In the genomic region with DNA sequence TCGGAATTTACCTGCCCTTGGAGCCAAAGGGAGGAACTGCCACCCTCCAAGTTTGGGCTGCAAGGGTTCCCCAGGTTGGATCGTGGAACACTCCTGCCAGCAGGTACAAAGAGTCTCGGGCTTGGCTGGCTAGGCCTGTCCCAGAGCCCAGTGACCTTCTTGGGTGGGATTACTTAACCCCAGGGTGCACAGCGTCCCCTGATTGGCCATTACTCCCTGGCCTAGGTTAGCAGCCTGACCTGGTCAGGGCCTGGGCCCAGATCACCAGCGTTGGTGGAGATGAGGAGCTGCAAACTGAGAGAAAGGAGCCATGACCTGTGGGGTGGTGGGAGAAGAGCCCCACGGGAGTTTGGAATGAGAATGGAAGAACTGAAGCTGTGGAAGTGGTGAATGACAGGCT, we compare ENCODE assay signal across 10 mouse cellular contexts. TPM values are rescaled to one million over a fixed set of nuclear protein-coding genes. Genes with fewer than 3 reads are reported as not detected.
DNase-seq lines count a peak whose midpoint lies in the region; ATAC-seq and TF ChIP-seq lines count a peak whose summit lies in the region.
"Had no signal": no experiment of that assay in that cellular context is flagged by ENCODE, and none has a peak within 500 bp of the region (broad histone marks: within the 10 kb centered on the region; RNA-seq: fewer than 3 reads in every experiment).

No protein-coding gene starts in this region.

- TF ChIP-seq RAD21 in MEL (IDR thresholded peaks at IDR 0.05; ENCODE audit: low read depth, low read length), result no peak

- H3K36me3 ChIP-seq in heart, embryonic 14.5 days (ENCODE audit: control insufficient read depth, insufficient read depth, low read length), result no peaks in the 10 kb centered on the region
- no peaks in the 10 kb centered on the region for H3K36me3 ChIP-seq in MEL (ENCODE audit: control insufficient read depth in 1 of 2, insufficient read depth in 2 of 2, low read length in 2 of 2)
- no peaks in the 10 kb centered on the region for H3K36me3 ChIP-seq in hindbrain, embryonic 11.5 days (ENCODE audit: control insufficient read depth, insufficient read depth, low read length)
- no peaks in the 10 kb centered on the region for H3K36me3 ChIP-seq in liver, postnatal 0 days (replicated peaks; ENCODE audit: insufficient read depth, low read length)
- H3K36me3 ChIP-seq: G1E had no signal

- H3K79me2 ChIP-seq in MEL (ENCODE audit: control insufficient read depth, insufficient read depth, low read length, poor library complexity), result no peaks in the 10 kb centered on the region; the same call in 1 of the 2 replicates

- peak; percentile 4; the same call in 1 of the 2 replicates for ATAC-seq in heart, embryonic 14.5 days (ENCODE audit: insufficient number of reproducible peaks, insufficient read depth, low FRiP score, low read depth)
- ATAC-seq in hindbrain, embryonic 11.5 days (ENCODE audit: low FRiP score), result peak; percentile 23
- peak; percentile 22 for ATAC-seq in liver, postnatal 0 days

- H3K4me3 ChIP-seq in heart, embryonic 14.5 days (ENCODE audit: control insufficient read depth in 1 of 2, insufficient read depth in 1 of 2, low read depth in 1 of 2, low read length in 2 of 2), result peak overlapping the region; percentile 74 to 81; a peak in 3 of 4 replicates
- H3K4me3 ChIP-seq in MEL (ENCODE audit: control insufficient read depth in 1 of 2, insufficient read depth in 1 of 2, low read depth in 2 of 2, low read length in 2 of 2), result peak overlapping the region; percentile 51 to 74; a peak in 3 of 4 replicates
- H3K4me3 ChIP-seq in hindbrain, embryonic 11.5 days (ENCODE audit: low read depth, low read length), result peak overlapping the region; percentile 81; the same call in 1 of the 2 replicates
- H3K4me3 ChIP-seq in liver, postnatal 0 days (ENCODE audit: low read depth, low read length), result peak overlapping the region; percentile 71; the same call in 1 of the 2 replicates

- H3K4me2 ChIP-seq in heart, embryonic 14.5 days (ENCODE audit: low read length), result peak overlapping the region; percentile 93
- H3K4me2 ChIP-seq in hindbrain, embryonic 11.5 days (replicated peaks; ENCODE audit: low read depth, low read length), result peak overlapping the region; percentile 90
- H3K4me2 ChIP-seq in liver, postnatal 0 days (ENCODE audit: low read depth, low read length), result peak overlapping the region; percentile 98

- no peak for DNase-seq in heart, adult 9 months (ENCODE audit: low spot score in 2 of 2)
- DNase-seq in MEL (ENCODE audit: low read depth, low spot score), result no peak
- DNase-seq in hindbrain, embryonic 11.5 days (ENCODE audit: low spot score), result no peak
- DNase-seq in liver, postnatal 0 days, result no peak
- DNase-seq in natural killer cell, adult 2 months (ENCODE audit: low spot score in 2 of 2), result no peak
- no peak for DNase-seq in right cerebral cortex, postnatal 10 days (ENCODE audit: low spot score in 2 of 2)
- DNase-seq in spleen, adult 12 weeks (ENCODE audit: low spot score), result no peak

- H3K9me3 ChIP-seq in heart, embryonic 14.5 days (ENCODE audit: control insufficient read depth, low read length), result no peaks in the 10 kb centered on the region
- H3K9me3 ChIP-seq in MEL (replicated peaks; ENCODE audit: insufficient read depth, low read length), result no peaks in the 10 kb centered on the region
- no peaks in the 10 kb centered on the region for H3K9me3 ChIP-seq in hindbrain, embryonic 11.5 days (ENCODE audit: control insufficient read depth, low read length)
- no peaks in the 10 kb centered on the region for H3K9me3 ChIP-seq in liver, postnatal 0 days (ENCODE audit: low read length)
- H3K9me3 ChIP-seq: G1E had no signal

- TF ChIP-seq CTCF in MEL (IDR thresholded peaks at IDR 0.05 in 2 of 3, conservative IDR thresholded peaks at IDR 0.05 in 1 of 3; ENCODE audit: control insufficient read depth in 1 of 3, insufficient read depth in 1 of 3, low read depth in 2 of 3, low read length in 3 of 3, poor library complexity in 1 of 3, severe bottlenecking in 1 of 3), result no peak
- TF ChIP-seq CTCF in liver, postnatal 0 days (IDR thresholded peaks at IDR 0.05; ENCODE audit: low read depth), result no peak

- no peaks in the 10 kb centered on the region for H3K27me3 ChIP-seq in heart, embryonic 14.5 days (ENCODE audit: control insufficient read depth, insufficient read depth, low read length)
- H3K27me3 ChIP-seq in MEL (ENCODE audit: control insufficient read depth in 1 of 2, insufficient read depth in 2 of 2, low read length in 2 of 2), result no peaks in the 10 kb centered on the region; a peak in 1 of 4 replicates
- no peaks in the 10 kb centered on the region for H3K27me3 ChIP-seq in hindbrain, embryonic 11.5 days (ENCODE audit: control insufficient read depth, insufficient read depth, low read length)
- H3K27me3 ChIP-seq in liver, postnatal 0 days (ENCODE audit: insufficient read depth, low read length), result no peaks in the 10 kb centered on the region

- peak overlapping the region; percentile 65; the same call in 1 of the 2 replicates for H3K9ac ChIP-seq in heart, embryonic 14.5 days (ENCODE audit: low read length)
- H3K9ac ChIP-seq in MEL (ENCODE audit: control insufficient read depth, low read depth, low read length, poor library complexity, severe bottlenecking), result peak overlapping the region; percentile 45
- no peak overlapping the region for H3K9ac ChIP-seq in hindbrain, embryonic 11.5 days (ENCODE audit: low read depth, low read length)
- H3K9ac ChIP-seq in liver, postnatal 0 days (replicated peaks), result peak overlapping the region; percentile 26; the same call in 1 of the 2 replicates

- no peak for TF ChIP-seq EP300 in MEL (IDR thresholded peaks at IDR 0.05; ENCODE audit: low read depth in 1 of 2, low read length in 2 of 2)
- no peak for TF ChIP-seq EP300 in liver, postnatal 0 days (IDR thresholded peaks at IDR 0.05; ENCODE audit: low read depth)

- peak overlapping the region; percentile 15 to 92; a peak in 3 of 4 replicates for H3K27ac ChIP-seq in heart, embryonic 14.5 days (replicated peaks in 1 of 2; ENCODE audit: control insufficient read depth in 1 of 2, insufficient read depth in 1 of 2, low read depth in 2 of 2, low read length in 2 of 2)
- no peak overlapping the region for H3K27ac ChIP-seq in MEL (ENCODE audit: control insufficient read depth, low read depth, low read length)
- no peak overlapping the region for H3K27ac ChIP-seq in hindbrain, embryonic 11.5 days (ENCODE audit: low read depth, low read length)
- H3K27ac ChIP-seq in liver, postnatal 0 days (ENCODE audit: low read depth), result peak overlapping the region; percentile 66
- H3K27ac ChIP-seq: macrophage had no signal

- H3K4me1 ChIP-seq in heart, embryonic 14.5 days (ENCODE audit: control insufficient read depth in 2 of 2, insufficient read depth in 2 of 2, low read length in 2 of 2), result peaks cover 28 to 54% of the 10 kb centered on the region in 2 experiments
- peaks cover 0 to 7% of the 10 kb centered on the region in 2 experiments; a peak in 3 of 4 replicates for H3K4me1 ChIP-seq in MEL (ENCODE audit: control insufficient read depth in 1 of 2, insufficient read depth in 2 of 2, low read length in 2 of 2)
- H3K4me1 ChIP-seq in hindbrain, embryonic 11.5 days (replicated peaks; ENCODE audit: control insufficient read depth, insufficient read depth, low read length), result no peaks in the 10 kb centered on the region
- peaks cover 32% of the 10 kb centered on the region for H3K4me1 ChIP-seq in liver, postnatal 0 days (ENCODE audit: insufficient read depth)

- TF ChIP-seq POLR2A in MEL (IDR thresholded peaks at IDR 0.05; ENCODE audit: control insufficient read depth in 1 of 2, insufficient read depth in 1 of 2, low read depth in 1 of 2, low read length in 2 of 2, poor library complexity in 1 of 2), result no peak

- WGBS in heart, embryonic 14.5 days, result 43% methylated on average over 6 of the region's 6 CpGs
- 34% methylated on average over 6 of the region's 6 CpGs for WGBS in hindbrain, embryonic 11.5 days
- 45% methylated on average over 6 of the region's 6 CpGs for WGBS in liver, postnatal 0 days (ENCODE audit: insufficient replicate concordance)

TF ChIP-seq in MEL, 35 proteins besides CTCF, POLR2A, EP300 and RAD21 (continues in another document):
- no peak for TF ChIP-seq SIN3A (IDR thresholded peaks at IDR 0.05; ENCODE audit: low read length)
- TF ChIP-seq NELFE (IDR thresholded peaks at IDR 0.05; ENCODE audit: low read depth, low read length), result no peak
- no peak for TF ChIP-seq TBP (IDR thresholded peaks at IDR 0.05; ENCODE audit: low read depth, low read length)
- no peak for TF ChIP-seq CHD2 (IDR thresholded peaks at IDR 0.05; ENCODE audit: low read length)
- no peak for TF ChIP-seq MYB (IDR thresholded peaks at IDR 0.05; ENCODE audit: low read depth, low read length)
- no peak for TF ChIP-seq MEF2A (IDR thresholded peaks at IDR 0.05; ENCODE audit: extremely low read depth, insufficient replicate concordance, low read depth, low read length, poor library complexity, severe bottlenecking)
- no peak for TF ChIP-seq RCOR1 (IDR thresholded peaks at IDR 0.05; ENCODE audit: low read depth, low read length)
- TF ChIP-seq ZNF384 (IDR thresholded peaks at IDR 0.05; ENCODE audit: low read depth, low read length), result no peak
- TF ChIP-seq SMC3 (IDR thresholded peaks at IDR 0.05; ENCODE audit: low read depth, low read length), result no peak
- no peak for TF ChIP-seq ELF1 (IDR thresholded peaks at IDR 0.05; ENCODE audit: low read depth, low read length)
- no peak for TF ChIP-seq MAX (IDR thresholded peaks at IDR 0.05; ENCODE audit: low read length)
- TF ChIP-seq JUND (IDR thresholded peaks at IDR 0.05; ENCODE audit: low read depth, low read length), result no peak
- TF ChIP-seq ZMIZ1 (IDR thresholded peaks at IDR 0.05; ENCODE audit: low read depth, low read length), result no peak
- TF ChIP-seq ZKSCAN1 (IDR thresholded peaks at IDR 0.05; ENCODE audit: low read depth, low read length), result no peak
- no peak for TF ChIP-seq UBTF (IDR thresholded peaks at IDR 0.05; ENCODE audit: borderline replicate concordance, insufficient read depth, low read depth, low read length)

RNA-seq across cellular contexts. Expression of gene Slc12a7, which starts 30.0 kb away (rescaled TPM):
- 39.4 and 44.1 TPM in 2 replicates for polyA plus RNA-seq in heart, embryonic 14.5 days (2014; fragmentation: Nextera tagmentation; extraction: Ambion mirVana)
- total RNA-seq in MEL (2012; rRNA removed), result 3.1 and 3.5 TPM in 2 replicates
- polyA plus RNA-seq in MEL (2012; ENCODE audit: insufficient read depth in 1 of 2, insufficient read length in 2 of 2, low read depth in 1 of 2, low replicate concordance in 2 of 2, missing spikeins in 1 of 2), result 1 to 10 TPM in 1 of 2 experiments, not detected in 1; 6.9 TPM
- polyA plus RNA-seq in hindbrain, embryonic 11.5 days (2014; fragmentation: Nextera tagmentation; extraction: Ambion mirVana), result 34.2 and 34.8 TPM in 2 replicates
- 6.5 and 7.0 TPM in 2 replicates for polyA plus RNA-seq in liver, postnatal 0 days (2015; fragmentation: Nextera tagmentation; extraction: Ambion mirVana)

RNA-seq across cellular contexts. Expression of gene Slc6a19, which starts 58.3 kb away (rescaled TPM):
- polyA plus RNA-seq in heart, embryonic 14.5 days (2014; fragmentation: Nextera tagmentation; extraction: Ambion mirVana), result not detected in 2 replicates
- total RNA-seq in MEL (2012; rRNA removed), result not detected in 2 replicates
- polyA plus RNA-seq in MEL (2012; ENCODE audit: insufficient read depth in 1 of 2, insufficient read length in 2 of 2, low read depth in 1 of 2, low replicate concordance in 2 of 2, missing spikeins in 1 of 2), result not detected
- not detected in 2 replicates for polyA plus RNA-seq in hindbrain, embryonic 11.5 days (2014; fragmentation: Nextera tagmentation; extraction: Ambion mirVana)
- 1.3 and 1.4 TPM in 2 replicates for polyA plus RNA-seq in liver, postnatal 0 days (2015; fragmentation: Nextera tagmentation; extraction: Ambion mirVana)
- polyA plus RNA-seq: G1E had no signal

Comparison
In these comparisons a context has a peak if more than half of its experiments do, and no peak if none do; other contexts are left out.
1. H3K27ac ChIP-seq: peak in heart, embryonic 14.5 days (2 of 2) and liver, postnatal 0 days (single experiment); none in MEL (single experiment) and hindbrain, embryonic 11.5 days (single experiment).
2. Peak in every context shown above with its lines, with median percentiles within 50 percentile points of each other: ATAC-seq, H3K4me2 ChIP-seq and H3K4me3 ChIP-seq.